21 mouse cellular contexts compared by ENCODE assay signal in the genomic region with DNA sequence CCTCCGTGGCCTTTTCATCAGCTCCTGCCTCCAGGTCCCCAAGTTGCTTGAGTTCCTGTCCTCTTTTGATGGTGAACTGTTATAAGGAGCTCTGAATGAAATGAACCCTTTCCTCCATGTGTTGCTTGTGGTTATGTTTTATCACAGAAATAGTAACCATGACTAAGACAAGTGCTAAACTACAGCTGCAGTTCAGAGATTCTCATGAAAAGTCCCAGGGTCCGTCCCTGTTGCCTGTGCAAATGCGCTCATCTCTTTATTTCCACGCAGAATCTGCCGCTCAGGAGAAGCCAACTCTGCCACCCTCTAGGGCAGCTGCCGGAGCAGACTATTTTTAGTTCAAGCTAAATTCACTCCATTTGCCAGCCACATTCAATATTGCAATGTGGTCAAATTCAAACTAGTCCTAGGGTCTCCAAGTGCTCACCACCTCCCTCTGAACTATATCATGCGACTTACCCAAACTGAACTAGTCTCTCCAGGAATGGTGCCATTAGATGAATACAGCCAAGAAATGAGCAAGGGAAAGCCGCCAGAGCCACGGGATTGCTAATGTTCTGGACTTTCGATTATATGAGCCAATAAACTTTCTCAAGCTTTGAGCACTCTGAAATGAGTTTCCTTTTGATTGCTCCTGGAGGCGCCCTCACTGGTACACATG. TPM values are rescaled to one million over a fixed set of nuclear protein-coding genes. Genes with fewer than 3 reads are reported as not detected.
"Had no signal": no experiment of that assay in that cellular context is flagged by ENCODE, and none has a peak within 500 bp of the region (broad histone marks: within the 10 kb centered on the region; RNA-seq: fewer than 3 reads in every experiment).

No protein-coding gene starts in this region.

- DNase-seq: kidney, adult 8-10 months; kidney, postnatal 25 days; layer of hippocampus, adult 9-11 months; lung, postnatal 14 days; retina, postnatal 1 day; right cerebral cortex, postnatal 4 days; spleen, adult 18-20 months; thymus, adult 18-20 months; thymus, postnatal 14 days had no signal

- H3K27ac ChIP-seq: left cerebral cortex, adult 2 months; limb, embryonic 10.5 days; liver, embryonic 12.5 days; lung, embryonic 15.5 days; midbrain, embryonic 13.5 days; neural tube, embryonic 12.5 days had no signal

- H3K4me3 ChIP-seq: left cerebral cortex, adult 2 months; limb, embryonic 10.5 days; liver, embryonic 12.5 days; lung, embryonic 15.5 days; midbrain, embryonic 13.5 days; neural tube, embryonic 12.5 days had no signal

RNA-seq across cellular contexts. Expression of a gene that starts 7.2 kb away (rescaled TPM):
- total RNA-seq: megakaryocyte-erythroid progenitor cell, adult 5-6 weeks; neutrophil, adult 5-6 weeks had no signal
- polyA plus RNA-seq: kidney, embryonic 16.5 days; limb, embryonic 10.5 days; limb, embryonic 14.5 days; liver, embryonic 12.5 days; liver, embryonic 16.5 days; lung, embryonic 15.5 days; neural tube, embryonic 12.5 days; stomach, embryonic 14.5 days had no signal
